Mouse (Mus musculus): ENCODE measurements at regions not wholly inside any gene's neighbourhood (a gene's known extent, or its start where the extent isn't known, plus 50 kb on each side); places are given as distances from the start of the nearest gene placed in this dataset.

- DNase-seq = no peak
Measured at GRCm38 (mm10) chr2:147926861-147927260, 119.9 kb downstream of the Foxa2 start.

GRCm38 (mm10) chr2:147907341-147907740, 139.4 kb downstream of the Foxa2 start:
- no peak for DNase-seq

DNA sequence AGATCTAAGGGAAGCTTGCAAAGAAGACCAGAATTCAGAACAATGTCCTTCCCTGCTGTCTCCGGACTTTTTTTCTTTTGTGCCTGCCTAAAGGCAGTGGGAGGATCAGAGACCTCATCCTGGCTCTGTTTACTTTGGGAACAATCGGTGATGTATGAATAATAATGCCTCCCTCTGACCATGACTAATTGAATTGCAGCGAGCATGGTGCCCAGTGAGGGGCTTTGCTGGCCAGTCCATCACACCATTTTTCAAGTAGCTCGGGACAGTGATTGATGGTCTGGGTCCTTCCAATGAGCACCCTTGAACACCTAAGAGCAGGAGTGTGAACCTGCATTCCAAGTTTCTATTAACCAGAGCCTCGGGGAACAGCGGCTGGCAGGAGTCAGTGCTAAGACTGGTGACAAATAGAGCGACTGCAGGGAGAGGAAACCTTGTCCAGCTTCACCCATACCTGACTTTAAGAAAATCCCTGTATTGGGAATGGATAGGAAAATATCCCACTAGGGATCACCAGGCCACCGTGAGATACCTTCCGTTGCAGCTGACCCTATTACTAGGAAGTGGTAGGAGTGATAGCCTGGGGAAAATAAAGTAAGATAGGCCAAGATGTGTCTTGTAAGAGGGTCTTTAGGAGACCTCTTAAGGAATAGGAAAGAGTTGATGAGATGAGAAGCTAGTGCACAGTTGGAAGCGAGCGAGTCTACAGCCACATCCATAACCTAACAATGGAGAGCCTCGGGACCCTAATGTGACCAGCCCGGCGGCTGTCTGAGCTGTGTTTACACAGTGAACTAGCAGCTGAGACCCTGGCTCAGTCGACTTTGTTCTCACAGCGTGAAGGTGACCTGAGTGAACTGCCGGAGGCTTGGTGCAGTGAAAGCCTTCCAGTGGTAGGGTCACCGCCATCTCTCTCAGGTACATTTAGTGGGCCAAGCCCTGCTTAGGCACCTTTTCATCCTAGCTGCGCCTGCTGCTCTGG, 140.7 kb downstream of the Foxa2 start:
- no peak for DNase-seq

DNA sequence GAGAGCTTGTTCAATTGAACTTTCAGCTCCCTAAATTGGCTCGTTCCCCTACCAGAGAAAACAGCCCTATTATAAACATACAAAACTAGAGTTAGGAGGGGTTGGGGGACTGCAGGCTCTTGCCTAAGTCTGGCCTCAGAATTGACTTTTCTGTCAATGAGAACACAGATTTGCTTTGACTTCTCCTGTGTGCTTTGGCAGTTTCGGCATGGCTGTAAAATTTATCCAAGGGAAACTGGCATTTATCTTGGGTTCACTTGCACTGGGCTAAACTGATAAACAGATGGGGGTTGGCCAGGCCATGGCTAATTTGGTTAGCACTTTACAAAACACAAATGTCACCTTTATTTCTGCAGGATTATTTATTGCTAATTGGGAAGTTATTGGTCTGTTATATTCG, 141.7 kb downstream of the Foxa2 start:
- DNase-seq = no peak

- DNase-seq = no peak
Measured at GRCm38 (mm10) chr2:147899236-147899635, 147.5 kb downstream of the Foxa2 start.

- peak; percentile 8 for DNase-seq
Measured at GRCm38 (mm10) chr2:147895691-147896090, 151.1 kb downstream of the Foxa2 start.

DNA sequence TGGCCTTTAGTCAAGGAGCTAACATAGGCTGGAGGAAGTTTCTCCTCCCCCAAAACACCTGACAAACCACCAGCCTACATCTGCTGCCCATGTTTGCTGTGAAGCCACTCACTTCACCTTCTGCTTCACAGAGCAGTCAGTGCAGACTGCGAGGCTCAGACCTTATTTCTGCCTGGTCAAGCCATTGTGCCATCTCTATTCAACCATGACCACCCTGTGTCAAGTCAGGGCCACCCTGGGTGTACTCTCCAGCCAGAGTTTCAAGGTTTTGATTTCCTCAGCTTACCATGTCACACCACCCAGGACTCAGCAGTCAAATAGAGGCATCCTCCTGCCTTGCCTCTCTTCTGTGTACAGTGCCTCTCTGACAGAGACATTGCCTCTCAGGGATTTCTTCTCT, 152.6 kb downstream of the Foxa2 start:
- DNase-seq = no peak

DNA sequence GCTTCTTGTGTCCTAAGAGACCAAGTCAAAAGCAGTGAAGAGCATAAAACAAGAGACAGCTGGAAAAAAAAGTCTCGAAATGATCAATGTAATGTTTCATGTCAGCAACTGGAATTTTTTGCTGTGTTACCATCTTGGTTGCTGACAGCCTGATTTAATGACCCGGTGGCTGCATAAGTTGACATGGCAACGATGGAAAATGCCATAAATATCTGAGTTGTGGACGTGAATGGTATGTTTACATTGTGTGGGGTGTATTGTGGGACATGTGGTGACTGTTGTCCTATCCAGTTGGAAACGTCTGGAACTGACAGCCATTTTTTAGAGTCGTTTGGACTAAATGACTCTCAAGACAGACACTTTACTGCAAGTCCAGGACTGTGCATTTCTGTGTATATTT, 160.6 kb downstream of the Foxa2 start:
- no peak for DNase-seq

DNA sequence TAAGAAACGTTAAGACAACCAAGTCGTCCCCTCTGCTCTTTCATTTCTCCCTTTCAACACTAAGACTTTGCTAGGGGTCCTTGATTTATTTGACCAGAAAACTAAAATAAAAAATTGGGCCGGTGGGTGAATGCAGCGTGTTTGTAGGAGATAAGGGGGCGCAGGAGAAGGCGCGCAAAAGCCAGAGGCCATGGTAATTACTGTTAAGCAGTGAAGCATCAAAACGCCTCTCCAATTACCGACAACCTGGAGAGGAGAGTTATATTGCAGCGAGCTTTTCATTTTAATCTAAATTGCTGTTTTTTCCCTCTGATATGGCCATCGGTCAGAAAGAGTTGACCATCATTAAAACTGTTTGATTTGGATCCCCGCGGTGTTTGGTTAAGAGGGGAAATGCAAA, 168.9 kb downstream of the Foxa2 start:
- DNase-seq = no peak

GRCm38 (mm10) chr2:147877543-147877904, 169.2 kb downstream of the Foxa2 start:
- DNase-seq = no peak

DNA sequence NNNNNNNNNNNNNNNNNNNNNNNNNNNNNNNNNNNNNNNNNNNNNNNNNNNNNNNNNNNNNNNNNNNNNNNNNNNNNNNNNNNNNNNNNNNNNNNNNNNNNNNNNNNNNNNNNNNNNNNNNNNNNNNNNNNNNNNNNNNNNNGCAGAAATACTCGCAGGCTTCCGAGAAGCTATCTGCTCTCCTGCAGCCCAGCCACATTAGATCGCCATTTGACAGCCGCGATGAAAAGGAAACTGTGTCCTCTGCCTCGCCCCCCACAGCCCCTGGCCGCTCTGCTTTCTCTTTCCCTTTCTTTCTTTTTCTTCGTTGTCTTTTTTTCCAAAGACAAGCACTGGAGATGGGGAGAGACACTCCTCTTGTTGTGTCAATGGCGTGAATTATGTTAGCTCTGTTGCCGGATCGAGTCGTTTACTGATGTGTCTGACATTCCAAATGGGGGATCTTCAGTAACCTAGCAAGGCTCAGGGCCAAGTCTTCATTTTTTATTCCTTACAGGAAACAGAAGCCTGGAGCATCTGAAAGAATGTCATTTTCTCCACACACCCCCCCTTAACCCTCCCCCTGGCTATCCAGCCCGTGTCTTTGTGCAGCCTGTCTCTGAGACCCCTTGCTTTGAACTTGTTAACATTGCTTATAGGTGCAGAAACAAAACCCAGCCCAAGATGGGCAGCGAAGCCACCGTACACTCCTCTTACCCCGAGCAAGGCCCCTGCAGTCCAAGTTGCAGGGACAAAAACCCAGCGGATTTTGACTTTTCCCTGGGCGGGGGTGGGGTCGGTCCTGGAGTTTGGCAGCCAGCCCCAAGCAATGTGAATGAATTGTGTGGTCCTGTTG, 169.8 kb downstream of the Foxa2 start:
- no peak for DNase-seq

DNA sequence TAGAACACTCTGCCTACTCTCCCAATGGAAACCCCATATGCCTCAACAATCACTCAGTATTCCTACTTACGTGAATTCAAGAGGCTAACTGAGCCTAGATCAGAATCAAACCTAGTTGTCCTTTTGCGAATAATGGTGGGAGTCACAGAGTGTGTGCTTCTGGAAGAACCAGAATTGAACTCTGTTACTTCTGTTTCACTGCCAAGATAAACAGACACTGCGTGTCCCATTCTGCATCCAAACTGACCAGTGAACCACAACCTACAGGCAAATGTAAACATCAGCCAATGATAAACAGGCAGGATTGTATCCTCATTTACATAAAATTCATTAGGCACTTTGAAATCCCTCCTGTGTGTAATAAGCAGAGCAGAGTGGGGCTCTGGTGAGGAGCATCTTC, 173.8 kb downstream of the Foxa2 start:
- no peak for DNase-seq

DNA sequence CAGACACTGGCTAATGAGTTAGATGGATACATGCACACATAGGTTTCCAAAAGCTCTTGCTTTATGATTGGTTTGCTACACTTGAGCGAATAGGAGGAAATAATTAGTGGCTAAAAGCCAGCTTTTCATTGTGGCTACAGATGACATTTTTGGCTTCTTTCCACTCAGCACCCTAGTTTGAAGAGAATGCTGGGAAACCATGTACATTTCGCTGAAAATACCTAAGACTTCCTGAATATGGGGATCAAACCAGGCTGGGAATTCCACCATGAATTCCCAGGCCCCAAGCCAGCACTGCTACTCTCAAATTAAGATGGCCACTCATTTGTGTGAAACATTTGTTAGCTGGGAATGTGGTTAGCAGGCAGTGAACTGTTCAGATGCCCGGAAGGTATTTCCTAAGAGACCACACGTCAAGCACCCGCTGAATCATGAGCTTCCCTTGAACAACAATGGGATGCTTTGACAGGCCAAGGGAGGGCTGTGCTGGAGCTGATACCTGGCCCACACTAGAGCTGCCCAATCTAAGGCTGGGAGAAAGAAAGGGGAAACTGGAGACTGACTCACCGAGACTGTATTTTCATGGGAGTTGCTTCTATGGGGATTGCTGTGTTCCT, 195.5 kb downstream of the Foxa2 start:
- no peak for DNase-seq

DNA sequence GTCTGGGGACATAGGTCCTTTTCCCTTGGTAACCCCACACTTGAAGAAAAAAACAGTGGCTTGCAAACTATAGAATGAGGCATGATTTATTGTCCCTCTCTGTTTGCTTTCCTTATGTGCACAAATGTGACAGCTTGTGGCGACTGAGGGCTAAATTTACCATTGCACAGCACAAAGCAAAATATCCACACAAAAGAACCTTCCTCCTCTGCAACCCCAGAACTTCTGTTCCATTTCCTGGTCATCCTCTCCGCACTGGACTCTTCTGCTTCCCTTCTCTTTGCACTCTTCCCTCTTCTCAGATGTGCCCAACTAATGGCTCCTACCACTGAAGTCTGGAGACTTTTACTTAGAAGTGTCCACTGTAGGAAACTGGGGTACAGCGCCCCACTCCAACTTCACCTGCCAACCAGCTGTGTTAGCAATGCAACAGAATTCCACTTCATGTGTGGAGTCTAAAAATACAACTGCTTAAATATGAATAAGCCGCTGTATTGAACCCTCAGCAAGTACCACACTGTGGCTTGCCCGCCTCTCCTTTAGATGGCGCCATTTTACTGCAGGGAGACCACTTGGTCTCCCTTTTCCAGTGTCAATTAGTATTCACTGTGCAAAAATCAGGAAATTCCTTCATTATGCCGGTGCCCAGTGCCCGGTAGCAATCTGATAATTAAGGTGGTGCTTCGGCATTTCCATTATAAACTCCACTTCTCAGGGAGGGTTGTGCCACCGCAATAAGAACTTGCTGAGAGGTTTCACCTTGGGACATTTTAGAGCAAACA, 199.6 kb downstream of the Foxa2 start:
- DNase-seq = no peak

DNA sequence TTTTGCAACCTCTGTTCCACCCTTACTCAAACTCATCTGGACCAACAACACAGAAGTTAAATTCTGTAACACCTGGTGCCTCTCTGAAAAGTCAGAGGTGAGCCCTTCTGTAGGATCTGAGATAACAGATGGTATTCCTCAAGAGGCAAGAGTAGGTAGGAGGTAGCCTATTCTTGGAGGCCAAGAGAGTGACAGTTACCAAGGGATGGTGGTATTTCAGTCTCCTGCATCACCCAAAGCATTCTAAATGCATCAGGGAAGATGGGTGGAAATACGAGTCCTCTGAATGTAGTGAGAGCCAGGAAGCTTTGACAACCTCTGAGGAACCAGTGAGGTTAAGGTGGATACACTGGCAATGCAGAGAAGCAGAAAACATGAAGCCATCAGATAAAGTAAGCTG, 201.5 kb downstream of the Foxa2 start:
- DNase-seq = no peak

- DNase-seq = no peak
Measured at GRCm38 (mm10) chr2:147840936-147841335, 205.8 kb downstream of the Foxa2 start.

DNA sequence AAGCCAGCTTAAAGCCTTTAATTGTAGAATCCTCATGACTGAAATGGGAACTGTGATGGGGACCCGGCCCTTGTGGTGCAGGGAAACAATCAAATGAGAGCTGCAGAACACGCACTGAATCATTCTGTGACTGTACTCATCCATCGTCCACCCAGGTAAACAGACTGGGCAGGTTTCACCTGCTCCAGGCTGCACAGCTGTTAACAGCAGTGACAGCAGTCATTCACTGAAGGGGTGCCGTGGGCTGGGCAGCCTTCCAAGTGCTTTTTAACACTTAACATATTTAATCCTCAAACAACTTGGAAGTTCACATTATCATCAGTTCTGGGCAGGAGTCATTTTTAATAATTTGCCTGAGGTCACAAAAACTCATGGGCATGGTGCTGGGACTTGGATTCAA, 208.2 kb downstream of the Foxa2 start:
- no peak for DNase-seq

DNA sequence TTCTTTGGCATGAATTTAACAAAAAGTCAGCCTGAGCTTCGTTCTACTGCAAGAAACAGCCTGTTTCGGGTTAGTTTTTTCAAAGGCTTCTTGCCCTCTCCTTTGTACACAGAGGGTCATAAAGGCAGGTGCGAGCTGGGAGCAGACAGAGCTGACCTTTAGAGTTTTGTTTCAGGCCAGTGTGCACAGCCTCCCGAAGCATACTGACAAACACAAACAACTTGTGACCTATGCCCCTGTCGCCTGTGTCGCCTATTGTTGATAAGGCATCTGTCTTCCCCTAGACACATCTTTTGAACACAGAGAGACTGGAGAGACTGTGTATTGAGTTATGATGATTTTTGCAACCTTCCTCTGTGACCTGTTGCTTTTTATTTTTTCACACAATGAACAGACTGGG, 216.2 kb downstream of the Foxa2 start:
- no peak for DNase-seq

DNA sequence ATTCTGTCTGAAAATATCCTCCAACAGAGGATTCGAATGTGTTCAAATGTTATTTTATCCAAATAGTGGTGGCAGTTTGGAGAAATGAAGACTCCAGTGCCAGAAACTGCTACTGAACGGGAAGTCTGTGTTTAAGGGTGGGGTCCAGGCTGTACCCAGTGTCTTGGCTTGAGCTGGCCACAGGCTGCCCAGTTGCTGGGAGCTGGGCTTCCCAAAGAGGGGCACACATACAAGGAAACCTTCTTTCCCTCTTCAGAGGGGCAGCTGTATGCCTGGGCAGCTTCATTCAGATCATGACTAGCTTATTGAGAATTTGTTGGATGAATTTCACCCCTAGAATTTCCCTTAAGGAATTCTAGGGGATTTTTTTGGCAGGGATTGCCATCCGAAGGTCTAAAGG, 229.8 kb downstream of the Foxa2 start:
- DNase-seq = no peak

GRCm38 (mm10) chr2:147814231-147814630, 232.5 kb downstream of the Foxa2 start:
- no peak for DNase-seq

DNA sequence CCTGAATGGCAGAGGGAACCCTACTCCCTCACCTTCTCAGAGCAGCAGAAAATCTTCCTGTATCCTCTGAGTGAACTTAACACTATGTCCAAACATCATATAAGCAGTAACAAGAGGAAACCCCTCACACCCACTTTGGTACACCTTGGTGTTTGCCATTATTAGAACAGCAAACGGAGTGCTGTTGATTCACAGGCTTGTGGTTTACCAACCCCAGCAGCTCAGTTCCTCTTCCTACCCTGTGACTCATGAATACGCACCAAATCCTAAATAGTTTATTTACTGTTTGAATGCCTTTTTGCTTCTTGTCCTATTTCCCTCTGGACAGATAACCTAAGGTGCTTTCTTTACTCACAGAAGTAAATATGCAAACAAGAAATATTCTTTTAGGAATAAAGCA, 233.3 kb downstream of the Foxa2 start:
- DNase-seq = no peak

DNA sequence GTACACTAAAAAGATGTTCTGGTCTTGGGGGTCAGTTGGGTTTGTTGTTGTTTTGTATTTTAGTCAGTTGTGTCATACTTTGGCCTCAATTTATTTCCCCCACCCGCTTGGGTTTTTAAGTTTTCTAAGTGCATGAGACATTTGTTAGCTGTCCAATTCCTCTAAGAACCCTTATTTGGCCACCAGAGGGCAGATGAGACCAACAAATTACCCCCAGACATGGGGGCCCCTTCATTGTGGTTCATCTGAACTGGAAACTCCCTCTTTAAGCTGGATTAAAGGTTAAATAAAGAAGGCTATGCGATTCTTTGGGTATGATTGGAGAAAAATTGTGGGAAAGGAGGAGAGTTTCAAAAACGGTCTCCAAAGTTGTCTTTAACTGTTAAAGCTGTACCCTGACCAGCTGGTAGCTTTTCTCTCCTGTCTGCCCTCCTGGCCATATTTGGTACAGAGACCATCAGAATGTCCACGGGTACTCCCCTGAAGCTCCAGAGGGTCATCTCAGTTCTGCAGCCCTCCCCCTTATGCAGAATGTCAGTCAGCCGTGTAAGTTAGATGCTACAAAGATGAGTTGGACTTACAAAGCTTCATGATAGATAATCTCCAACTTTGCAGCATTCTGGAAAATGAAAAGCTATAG, 238.6 kb downstream of the Foxa2 start:
- peak; percentile 3 for DNase-seq
